Mouse (Mus musculus) embryo, embryonic 9.5 days (tissue): ENCODE measurements at regions not wholly inside any gene's neighbourhood (a gene's known extent, or its start where the extent isn't known, plus 50 kb on each side); places are given as distances from the start of the nearest gene placed in this dataset.

Experiments
- DNase-seq: peaks from one replicate; pipeline ENCODE4 v3.0.0-alpha.2; 2017; ENCODE audit errors: extremely low spot score

DNA sequence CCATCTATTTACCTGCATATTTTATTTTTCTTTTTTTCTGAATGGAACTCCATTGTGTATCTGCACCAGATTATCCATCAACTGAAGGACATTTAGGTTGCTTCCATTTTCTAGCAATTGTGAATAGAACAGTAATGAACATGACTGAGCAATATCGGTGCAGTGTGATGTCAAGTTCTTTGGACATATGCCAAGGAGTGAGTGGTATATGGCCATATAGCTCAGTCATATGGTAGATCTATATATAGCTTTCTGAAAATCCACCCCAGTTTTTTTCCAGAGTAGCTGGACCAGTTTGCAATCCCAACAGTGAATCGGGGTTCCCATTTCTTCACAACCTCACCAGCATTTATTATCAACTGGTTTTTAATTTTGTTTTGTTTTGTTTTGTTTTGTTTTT is 52.0 kb upstream of the Tent5a start:
- DNase-seq: no peak
